Mouse (Mus musculus) neural tube, embryonic 11.5 days (tissue): ENCODE results near the gene Sprtn. TPM values are rescaled to one million over a fixed set of nuclear protein-coding genes. Genes with fewer than 3 reads are reported as not detected.
A peak's percentile ranks its signal among the peaks of the same experiment; 100 is the strongest.

Source experiments
- ATAC-seq: fragments of 200-750 bp; cut with Nextera tagmentation; 2 replicates; pipeline ENCODE4 v1.8.0; 2017; ENCODE audit warnings: moderate number of reproducible peaks, mild to moderate bottlenecking, moderate TSS enrichment, moderate library complexity; ENCODE audit not compliant: insufficient read depth, low FRiP score, low TSS enrichment
- DNase-seq: peaks from one replicate; pipeline ENCODE4 v3.0.0-alpha.2; 2015; ENCODE audit warnings: low spot score
- H3K27ac ChIP-seq: fragments of 300-500 bp; sonication (generic); 2 replicates; pipeline ENCODE4 v1.5.1; 2014; ENCODE audit warnings: low read depth, mild to moderate bottlenecking, low read length
- H3K27me3 ChIP-seq: fragments of 300-500 bp; sonication (generic); 2 replicates; pipeline ENCODE4 v1.6.1; 2014; ENCODE audit warnings: mild to moderate bottlenecking, low read length, mixed read lengths; ENCODE audit not compliant: control insufficient read depth, insufficient read depth
- H3K36me3 ChIP-seq: fragments of 300-500 bp; sonication (generic); 2 replicates; pipeline ENCODE4 v1.6.1; 2014; ENCODE audit warnings: mild to moderate bottlenecking, low read length, moderate library complexity, mixed read lengths; ENCODE audit not compliant: control insufficient read depth, insufficient read depth
- H3K4me1 ChIP-seq: fragments of 300-500 bp; sonication (generic); 2 replicates; pipeline ENCODE4 v1.6.1; 2014; ENCODE audit warnings: low read length, mixed read lengths; ENCODE audit not compliant: control insufficient read depth, insufficient read depth
- H3K4me2 ChIP-seq: fragments of 300-500 bp; sonication (generic); 2 replicates; pipeline ENCODE4 v1.6.1; 2014; ENCODE audit warnings: low read depth, mild to moderate bottlenecking, moderate library complexity
- H3K4me3 ChIP-seq: fragments of 300-500 bp; sonication (generic); 2 replicates; pipeline ENCODE4 v1.5.1; 2014; ENCODE audit warnings: low read depth, low read length
- H3K9ac ChIP-seq: fragments of 300-500 bp; sonication (generic); 2 replicates; pipeline ENCODE4 v1.6.1; 2014; ENCODE audit warnings: mild to moderate bottlenecking, low read length
- H3K9me3 ChIP-seq: fragments of 300-500 bp; sonication (generic); 2 replicates; pipeline ENCODE4 v1.6.1; 2016; ENCODE audit warnings: low read length; ENCODE audit not compliant: control insufficient read depth
- WGBS: fragments of 180-500 bp; shearing (Covaris S2); extraction: QIAGEN DNeasy Blood & Tissue Kit; methylation state at CpG from one replicate; pipeline ENCODE4 v1.1.7; 2014; 5-methylcytosine and 5-hydroxymethylcytosine counted together
- polyA plus RNA-seq: library from polyadenylated mRNA; unstranded; fragments of >200 nt; fragmentation: Nextera tagmentation; extraction: Ambion mirVana; gene quantifications from 2 replicates; pipeline ENCODE4 v1.2.1, GENCODE M21; 2014

Sprtn gene
- polyA plus RNA-seq, 1 experiment from 2014 or later = 14.5 TPM

GRCm38 (mm10) chr8:124896010-124896631, 1.6 kb upstream of the Sprtn start:
- no peak overlapping the region; the same call in 1 of the 2 replicates for H3K9ac ChIP-seq
- no peak overlapping the region for H3K27ac ChIP-seq
- WGBS = 91% methylated on average over 26 of the region's 26 CpGs

GRCm38 (mm10) chr8:124896632-124897385, 877 bp upstream of the Sprtn start:
- Histone ChIP-seq H3K36me3 (peaks cover 5% of the 10 kb centered on the region), H3K9ac (peak overlapping the region; percentile 79), H3K27ac (0 out of 2 replicates have a peak overlapping the region, but pooled peaks have one; percentile 27), H3K9me3 (no peaks in the 10 kb centered on the region), H3K27me3 (no peaks in the 10 kb centered on the region), H3K4me3 (peak overlapping the region; percentile 95), H3K4me2 (peak overlapping the region; percentile 100), H3K4me1 (peaks cover 12% of the 10 kb centered on the region)
- DNase-seq = peak; percentile 75
- 2% methylated on average over 60 of the region's 60 CpGs for WGBS
- peak; percentile 48 for ATAC-seq

More at GRCm38 (mm10) chr8:124896010-124896631, 1.6 kb upstream of the Sprtn start:
- Histone ChIP-seq H3K9me3 (no peaks in the 10 kb centered on the region), H3K36me3 (peaks cover 2% of the 10 kb centered on the region), H3K4me1 (peaks cover 12% of the 10 kb centered on the region), H3K27me3 (no peaks in the 10 kb centered on the region), H3K4me3 (peak overlapping the region; percentile 95), H3K4me2 (peak overlapping the region; percentile 100)
- DNase-seq (no peak), ATAC-seq (no peak)

GRCm38 (mm10) chr8:124898251-124898905, 692 bp downstream of the Sprtn start:
- Histone ChIP-seq H3K27me3 (no peaks in the 10 kb centered on the region), H3K4me3 (peak overlapping the region; percentile 95), H3K9ac (peak overlapping the region; percentile 79), H3K9me3 (no peaks in the 10 kb centered on the region), H3K27ac (peak overlapping the region; percentile 56; the same call in 1 of the 2 replicates), H3K4me1 (peaks cover 12% of the 10 kb centered on the region), H3K36me3 (peaks cover 10% of the 10 kb centered on the region), H3K4me2 (peak overlapping the region; percentile 100)
- 9% methylated on average over 31 of the region's 31 CpGs for WGBS
- DNase-seq (no peak), ATAC-seq (peak; percentile 48)

GRCm38 (mm10) chr8:124903198-124903597, 5.5 kb downstream of the Sprtn start:
- Histone ChIP-seq H3K27me3 (no peaks in the 10 kb centered on the region), H3K36me3 (peaks cover 11% of the 10 kb centered on the region), H3K27ac (no peak overlapping the region), H3K4me1 (peaks cover 6% of the 10 kb centered on the region), H3K4me2 (no peak overlapping the region), H3K4me3 (no peak overlapping the region), H3K9ac (no peak overlapping the region), H3K9me3 (no peaks in the 10 kb centered on the region)
- no peak for DNase-seq
- WGBS = 95% methylated on average over 15 of the region's 15 CpGs
- ATAC-seq = no peak

- Histone ChIP-seq H3K9ac (no peak overlapping the region), H3K9me3 (no peaks in the 10 kb centered on the region), H3K36me3 (peaks cover 11% of the 10 kb centered on the region), H3K4me3 (no peak overlapping the region), H3K4me1 (no peaks in the 10 kb centered on the region), H3K27me3 (no peaks in the 10 kb centered on the region), H3K27ac (no peak overlapping the region), H3K4me2 (no peak overlapping the region)
- ATAC-seq (no peak), DNase-seq (no peak)
- WGBS = 93% methylated on average over 2 of the region's 2 CpGs
Measured at GRCm38 (mm10) chr8:124905482-124905881, 7.8 kb downstream of the Sprtn start.

- H3K36me3 ChIP-seq = peaks cover 11% of the 10 kb centered on the region
- no peak overlapping the region for H3K4me2 ChIP-seq
- no peaks in the 10 kb centered on the region for H3K4me1 ChIP-seq
- WGBS = 91% methylated on average over 16 of the region's 16 CpGs
- no peaks in the 10 kb centered on the region for H3K27me3 ChIP-seq
- no peak overlapping the region for H3K9ac ChIP-seq
- H3K4me3 ChIP-seq = no peak overlapping the region
- no peak overlapping the region for H3K27ac ChIP-seq
- ATAC-seq (no peak), DNase-seq (no peak)
- H3K9me3 ChIP-seq = no peaks in the 10 kb centered on the region
Measured at GRCm38 (mm10) chr8:124909936-124910335, 12.2 kb downstream of the Sprtn start.

- Histone ChIP-seq H3K9ac (no peak overlapping the region), H3K27me3 (no peaks in the 10 kb centered on the region), H3K4me1 (no peaks in the 10 kb centered on the region), H3K4me2 (no peak overlapping the region), H3K36me3 (peaks cover 11% of the 10 kb centered on the region), H3K27ac (no peak overlapping the region), H3K4me3 (no peak overlapping the region), H3K9me3 (no peaks in the 10 kb centered on the region)
- no peak for DNase-seq
- no peak for ATAC-seq
- 81% methylated on average over 10 of the region's 10 CpGs for WGBS
Measured at GRCm38 (mm10) chr8:124910349-124910748, 12.7 kb downstream of the Sprtn start.

- no peak overlapping the region for H3K9ac ChIP-seq
- H3K9me3 ChIP-seq = no peaks in the 10 kb centered on the region
- peaks cover 9% of the 10 kb centered on the region for H3K36me3 ChIP-seq
- no peak overlapping the region for H3K27ac ChIP-seq
- no peak for DNase-seq
- no peak for ATAC-seq
- no peaks in the 10 kb centered on the region for H3K27me3 ChIP-seq
- no peaks in the 10 kb centered on the region for H3K4me1 ChIP-seq
- 80% methylated on average over 17 of the region's 17 CpGs for WGBS
- H3K4me2 ChIP-seq = no peak overlapping the region
- no peak overlapping the region for H3K4me3 ChIP-seq
Measured at GRCm38 (mm10) chr8:124911938-124912872, 14.5 kb downstream of the Sprtn start.
